Mouse (Mus musculus): Measurements from ENCODE around the gene Ccnl1.
A peak's percentile ranks its signal among the peaks of the same experiment; 100 is the strongest.

Ccnl1 gene

DNA sequence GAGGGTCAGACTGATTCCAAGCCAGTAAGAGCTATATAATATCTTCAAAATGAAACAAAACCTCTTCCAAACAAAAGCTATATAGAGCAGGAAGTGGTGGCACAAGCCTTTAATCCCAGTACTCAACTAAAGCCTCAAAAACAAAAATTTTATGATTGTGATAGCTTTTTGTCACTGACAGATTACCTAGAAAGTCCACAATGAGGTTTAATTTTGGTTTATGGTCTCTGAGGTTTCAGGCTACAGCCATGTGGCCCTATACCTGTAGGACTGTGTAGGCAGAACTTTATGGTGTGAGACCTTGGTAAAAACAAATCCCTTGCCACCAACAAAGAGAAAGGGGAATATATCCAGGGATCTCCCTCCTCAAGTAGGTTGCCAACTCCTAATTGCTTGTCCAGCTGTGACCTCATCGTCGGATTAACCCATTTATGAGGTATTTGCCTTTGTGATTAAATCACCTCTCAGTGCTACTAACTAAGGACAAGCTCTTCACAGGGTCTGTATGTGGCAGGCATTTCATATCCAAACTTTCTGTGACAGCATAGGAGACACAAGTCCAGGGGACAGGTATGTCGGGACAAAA lies 1.5 kb upstream of the Ccnl1 start:
- DNase-seq (ENCODE audit: low spot score), result no peak

DNA sequence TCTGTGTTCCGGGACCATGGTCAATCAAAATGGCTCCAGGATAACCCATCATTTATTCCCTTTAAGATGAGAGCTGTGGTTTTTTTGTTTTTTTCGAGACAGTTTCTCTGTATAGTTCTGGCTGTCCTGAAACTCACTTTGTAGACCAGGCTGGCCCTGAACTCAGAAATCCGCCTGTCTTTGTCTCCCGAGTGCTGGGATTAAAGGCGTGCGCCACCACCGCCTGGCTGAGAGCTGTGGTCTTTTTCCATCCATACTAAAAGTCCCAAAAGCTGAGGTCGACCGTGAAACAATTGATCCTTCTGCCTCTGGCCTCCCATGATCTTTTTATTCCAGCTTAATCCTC lies 764 bp upstream of the Ccnl1 start:
- peak; percentile 72 for DNase-seq (ENCODE audit: low spot score)

DNA sequence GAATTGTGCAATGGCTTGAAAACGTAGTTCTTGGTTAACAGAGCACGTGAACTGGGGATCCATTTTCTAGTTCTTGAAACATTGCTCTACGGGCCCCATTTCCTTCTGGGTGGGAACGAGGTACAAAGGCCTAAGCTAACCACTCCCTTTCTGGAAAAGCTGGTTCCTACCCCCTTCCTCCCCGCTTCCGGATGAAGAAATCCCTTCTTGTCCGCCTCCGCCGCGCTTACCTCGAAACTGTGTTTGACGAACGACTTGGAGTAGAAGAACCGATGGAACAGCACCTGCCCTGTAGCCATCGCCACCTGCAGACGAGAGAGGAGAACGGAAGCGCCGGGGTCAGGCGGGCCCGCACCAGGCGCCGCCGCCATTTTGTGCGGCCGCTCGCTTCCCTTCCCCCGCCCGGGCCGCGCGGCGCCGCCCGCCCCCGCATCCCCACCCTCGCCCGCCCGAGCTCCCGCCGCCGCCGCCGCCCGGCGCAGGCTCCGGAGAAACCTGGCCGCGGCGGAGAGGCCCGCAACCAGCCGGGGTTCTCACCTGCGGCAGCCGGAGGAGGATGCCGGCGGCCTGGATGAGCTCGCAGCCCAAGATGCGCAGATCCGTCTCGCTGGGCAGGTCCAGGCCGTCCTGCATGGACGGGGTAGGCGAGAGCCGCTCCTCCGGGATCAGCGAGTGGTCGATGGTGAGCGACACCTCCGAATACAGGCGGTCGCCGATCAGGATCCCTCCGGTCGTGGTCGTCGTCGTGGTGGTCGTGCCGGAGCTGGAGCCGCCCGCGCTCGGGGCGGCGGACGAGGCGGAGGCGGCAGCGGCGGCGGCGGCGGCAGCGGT lies 563 bp downstream of the Ccnl1 start:
- peak; percentile 76 for DNase-seq (ENCODE audit: low spot score)

DNA sequence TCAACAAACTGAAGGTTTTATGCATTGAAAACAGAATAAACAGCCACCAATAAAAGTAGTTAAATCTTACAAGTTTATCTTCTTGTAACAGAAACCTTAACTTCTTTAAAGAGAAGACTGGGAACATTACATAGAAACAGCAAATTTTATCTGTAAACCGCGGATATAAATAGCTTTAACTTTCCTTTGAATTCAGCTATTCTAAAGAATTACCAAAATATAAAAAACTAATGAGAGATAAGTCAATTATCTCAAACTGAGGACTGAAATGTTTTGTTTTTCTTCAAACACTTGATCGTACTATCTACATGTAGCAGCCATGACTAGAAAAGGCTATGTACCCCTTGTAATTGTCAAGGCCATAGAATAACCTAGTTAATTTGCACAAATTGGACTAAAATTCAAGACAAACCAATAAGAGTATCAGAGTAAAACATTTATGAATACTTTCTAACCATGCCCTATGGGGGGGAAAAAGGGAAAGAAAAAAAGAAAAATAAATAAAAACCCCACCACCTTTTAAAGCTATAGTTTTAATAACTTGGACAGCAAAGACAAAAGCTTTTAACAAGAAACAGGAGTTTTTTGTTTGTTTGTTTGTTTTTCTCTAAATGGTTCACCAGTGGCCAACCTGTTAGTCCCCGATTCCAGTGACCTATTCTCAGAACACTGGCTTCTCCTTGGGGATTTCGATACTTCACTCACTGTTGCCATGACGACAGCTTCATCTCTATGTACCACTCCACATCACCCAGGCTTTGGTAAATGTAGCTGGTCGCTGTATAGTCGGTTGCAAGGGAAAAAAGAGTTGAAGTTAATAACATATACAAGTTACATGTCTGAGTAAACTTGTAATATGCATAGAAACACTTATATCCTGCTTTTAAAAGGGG lies 3.3 kb downstream of the Ccnl1 start:
- DNase-seq (ENCODE audit: low spot score), result peak; percentile 74

DNA sequence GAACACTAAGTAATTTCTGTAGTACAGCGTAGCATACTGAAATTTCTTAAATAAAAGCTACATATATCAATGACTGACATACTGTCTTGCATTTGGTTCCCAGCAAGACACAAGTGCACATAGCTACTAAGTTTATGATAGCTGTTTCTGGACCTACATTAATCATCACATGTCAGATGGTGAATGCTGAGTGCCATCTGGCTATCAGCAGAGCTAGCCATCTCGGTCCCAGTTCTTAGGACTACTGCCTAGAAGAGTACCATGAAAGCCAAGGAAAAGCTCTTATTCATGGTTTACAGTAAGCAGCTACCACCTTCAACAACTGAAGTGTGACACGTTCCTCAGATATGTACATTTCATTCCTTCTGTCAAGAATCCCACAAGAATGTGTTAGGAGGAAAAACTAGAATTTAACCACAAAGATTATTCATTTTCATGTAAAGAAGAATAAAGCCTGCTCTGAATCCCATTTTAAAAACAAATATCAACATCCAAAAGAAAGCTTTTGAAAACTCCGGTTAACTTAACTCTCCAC lies 7.2 kb downstream of the Ccnl1 start:
- DNase-seq (ENCODE audit: low spot score), result no peak

DNA sequence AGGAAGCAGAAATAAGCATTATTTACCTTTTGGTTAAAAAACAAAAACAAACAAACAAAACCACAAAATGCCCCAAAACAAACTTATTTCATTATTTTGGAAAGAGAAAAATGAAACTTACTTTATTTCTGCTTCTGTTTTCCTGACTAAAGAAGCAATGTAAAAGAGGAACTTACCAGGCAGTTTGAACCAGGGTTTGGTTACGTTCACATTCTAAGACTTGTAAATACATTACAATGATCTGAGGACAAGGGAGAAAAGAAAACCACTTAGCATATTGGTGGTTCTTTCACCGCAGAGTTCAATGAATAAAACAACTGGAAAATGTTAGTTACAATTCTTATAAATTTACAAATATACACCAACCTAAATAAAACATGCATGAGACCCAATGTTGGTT lies 7.7 kb downstream of the Ccnl1 start:
- no peak for DNase-seq (ENCODE audit: low spot score)

DNA sequence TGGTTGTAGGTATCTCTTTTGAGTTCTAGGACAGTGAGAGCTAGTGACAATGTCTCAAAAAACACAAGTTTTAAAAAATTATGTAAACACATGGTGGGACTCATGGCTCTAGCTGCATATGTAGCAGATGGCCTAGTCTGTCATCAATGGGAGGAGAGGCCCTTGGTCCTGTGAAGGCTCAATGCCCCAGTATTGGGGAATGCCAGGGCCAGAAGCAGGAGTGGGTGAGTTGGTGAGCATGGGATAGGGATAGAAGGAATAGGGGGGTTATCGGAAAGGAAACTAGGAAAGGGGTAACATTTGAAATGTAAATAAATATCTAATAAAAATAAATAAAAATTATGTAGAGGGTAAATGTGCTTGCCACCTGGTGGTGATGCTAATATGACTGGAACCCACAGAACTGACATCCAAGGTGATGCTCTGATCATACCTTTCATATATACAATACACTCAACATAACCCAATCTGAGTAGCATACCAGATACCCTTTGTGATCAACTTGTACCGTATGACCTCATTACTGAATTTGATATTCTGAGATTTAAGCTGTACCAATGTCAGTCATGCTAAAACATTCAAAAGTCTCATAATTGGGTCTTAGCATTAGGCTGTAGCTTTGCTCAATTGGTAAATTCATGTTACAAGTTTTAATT lies 12.6 kb downstream of the Ccnl1 start:
- no peak for DNase-seq (ENCODE audit: low spot score)

DNA sequence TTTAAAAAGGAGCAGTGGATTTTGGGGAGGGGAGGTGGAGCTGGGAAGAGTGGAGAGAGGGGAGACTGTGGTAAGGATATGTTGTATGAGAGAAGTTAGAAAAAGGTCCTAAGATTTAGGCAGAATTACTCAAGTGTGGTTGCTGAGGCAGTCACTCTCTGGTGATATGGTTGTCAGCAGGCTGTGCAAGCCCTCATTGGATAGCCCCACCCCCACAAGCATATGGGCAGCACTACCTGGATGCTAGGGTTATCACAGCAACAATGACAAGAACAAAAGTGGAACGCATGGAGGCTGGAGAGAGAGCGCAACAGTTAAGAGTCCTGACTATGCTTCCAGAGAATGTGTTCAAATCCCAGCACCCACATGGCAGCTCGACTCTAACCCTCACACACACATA lies 13.3 kb downstream of the Ccnl1 start:
- no peak for DNase-seq (ENCODE audit: low spot score)

DNA sequence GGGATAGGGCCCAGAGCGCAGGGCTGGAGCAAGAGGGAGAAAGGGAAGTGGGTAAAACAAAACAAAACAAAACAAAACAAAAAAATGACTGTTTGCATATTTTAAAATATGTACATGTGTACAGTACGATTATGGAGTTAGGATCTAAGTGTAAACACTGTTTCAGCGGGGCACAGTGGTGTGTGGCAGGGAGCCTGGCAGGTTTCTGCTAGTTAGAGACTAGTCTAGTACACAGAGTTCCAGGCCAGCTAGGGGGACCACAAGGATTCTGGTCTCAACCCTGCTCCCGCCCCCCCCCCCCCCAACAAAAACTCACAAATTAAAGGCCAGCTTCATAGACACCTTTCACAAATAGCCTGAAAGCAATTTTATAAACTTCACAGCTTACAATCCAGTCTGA lies 14.6 kb downstream of the Ccnl1 start:
- DNase-seq (ENCODE audit: low spot score), result no peak

DNA sequence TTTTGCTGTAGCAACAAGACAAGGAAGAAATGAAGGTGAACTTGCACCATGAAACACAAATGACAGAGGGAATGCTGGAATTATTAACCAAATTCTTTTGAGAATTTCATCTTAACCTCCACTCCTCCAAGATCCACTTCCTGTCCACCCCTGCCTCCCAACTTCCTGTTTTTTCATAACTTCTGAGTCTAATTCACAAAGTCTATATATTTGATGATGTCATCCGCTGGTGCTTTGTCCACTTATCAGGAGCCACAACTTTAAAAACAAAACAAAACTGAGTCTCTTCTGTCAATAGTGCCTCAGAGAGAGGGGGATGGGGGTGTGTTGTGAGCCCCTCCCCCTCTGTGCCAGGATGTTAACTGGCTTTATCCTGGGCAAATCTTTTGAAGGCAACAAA lies 17.0 kb downstream of the Ccnl1 start:
- DNase-seq (ENCODE audit: low spot score), result no peak

DNA sequence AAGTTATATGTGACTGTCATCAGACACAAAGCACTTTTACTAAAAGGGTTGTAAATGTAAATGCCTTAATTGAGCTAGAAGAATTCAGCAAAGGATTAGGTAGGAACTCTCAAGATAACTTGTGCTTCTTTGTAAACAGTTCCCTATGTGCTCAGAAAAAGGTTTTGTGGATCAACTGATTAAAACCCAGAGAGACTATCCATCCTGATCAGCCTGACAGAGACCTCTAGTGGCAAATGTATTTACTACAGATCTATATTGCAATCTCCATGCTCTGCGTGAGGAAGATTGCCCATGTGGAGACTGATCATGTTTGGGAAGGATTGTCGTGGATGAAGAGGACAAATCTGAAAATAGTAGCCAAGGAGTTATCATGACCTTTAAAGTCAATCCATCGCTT lies 19.8 kb downstream of the Ccnl1 start:
- DNase-seq (ENCODE audit: low spot score), result peak; percentile 71

DNA sequence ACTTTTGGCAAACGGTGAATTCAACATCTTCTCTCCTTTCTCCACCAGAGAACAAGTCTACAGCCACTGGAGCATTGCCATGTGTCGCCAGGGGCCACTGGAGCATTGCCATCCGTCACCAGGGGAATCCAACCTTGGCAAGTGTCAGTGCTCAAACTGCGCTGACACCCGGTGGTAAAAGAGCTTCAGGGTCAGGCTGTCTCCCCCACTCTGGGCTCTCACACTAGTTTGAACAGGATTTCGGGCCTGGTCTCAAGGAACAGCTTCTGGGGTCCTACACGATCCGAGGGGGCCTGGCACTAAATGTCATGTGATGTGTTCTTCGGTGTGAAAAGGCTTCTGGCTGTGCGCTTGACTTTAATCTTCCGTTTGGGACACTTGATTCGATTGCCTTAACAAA lies 21.7 kb downstream of the Ccnl1 start:
- no peak for DNase-seq (ENCODE audit: low spot score)

DNA sequence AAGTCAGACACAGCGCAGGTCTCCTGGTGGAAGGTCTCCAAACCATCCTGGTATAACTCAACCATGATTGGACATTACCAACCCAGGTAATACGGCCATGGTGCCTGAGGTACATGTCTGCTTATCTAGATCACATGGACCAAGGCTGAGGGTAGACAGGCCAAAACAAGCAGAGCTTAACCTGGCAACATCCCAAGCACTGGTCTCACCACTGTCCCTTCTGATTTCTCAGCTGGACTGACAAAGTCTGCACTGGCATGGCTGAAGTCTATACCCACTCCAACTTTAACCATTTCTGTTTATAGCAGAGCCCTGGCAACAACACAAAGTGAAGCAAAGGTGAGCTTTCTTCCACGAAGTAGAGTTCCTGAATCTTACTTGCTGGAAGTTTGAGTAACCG lies 22.9 kb downstream of the Ccnl1 start:
- DNase-seq (ENCODE audit: low spot score), result no peak

DNA sequence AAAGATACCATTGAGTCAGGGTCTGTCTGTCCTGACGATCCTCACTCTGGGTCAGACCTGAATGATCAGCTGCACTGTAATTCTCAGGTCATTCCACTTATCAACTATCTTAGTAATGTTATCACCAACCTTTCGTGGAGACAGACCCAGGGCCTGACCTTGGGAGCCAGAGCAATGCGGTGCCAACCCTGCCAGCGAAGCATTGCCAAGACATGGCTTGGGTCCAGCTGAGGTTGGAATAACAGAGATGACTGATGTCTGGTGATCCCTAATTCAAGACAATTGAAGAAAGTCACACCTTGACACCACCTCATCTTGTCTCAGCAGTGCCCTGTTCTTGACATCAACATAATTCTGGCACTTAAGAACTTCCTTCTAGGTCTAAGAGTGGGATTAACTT lies 24.3 kb downstream of the Ccnl1 start:
- no peak for DNase-seq (ENCODE audit: low spot score)

DNA sequence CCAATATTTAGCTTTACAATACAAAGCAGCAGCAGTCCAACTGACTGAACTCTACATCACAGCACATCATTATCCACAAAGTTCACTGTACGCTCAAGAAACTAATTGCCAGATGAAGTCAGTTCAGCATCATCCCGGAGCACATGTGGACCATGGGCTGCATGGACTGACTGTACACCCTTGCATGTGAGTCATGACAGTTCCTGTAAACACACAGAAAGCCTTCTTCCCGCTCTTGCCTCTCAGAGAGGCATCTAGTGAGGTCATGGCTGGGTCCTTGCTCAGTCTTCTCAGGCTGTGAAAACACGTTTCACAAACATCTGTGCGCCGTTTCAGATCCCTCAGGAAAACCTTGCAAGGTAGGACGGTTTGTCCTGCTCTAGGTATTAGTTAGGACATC lies 26.5 kb downstream of the Ccnl1 start:
- no peak for DNase-seq (ENCODE audit: low spot score)

DNA sequence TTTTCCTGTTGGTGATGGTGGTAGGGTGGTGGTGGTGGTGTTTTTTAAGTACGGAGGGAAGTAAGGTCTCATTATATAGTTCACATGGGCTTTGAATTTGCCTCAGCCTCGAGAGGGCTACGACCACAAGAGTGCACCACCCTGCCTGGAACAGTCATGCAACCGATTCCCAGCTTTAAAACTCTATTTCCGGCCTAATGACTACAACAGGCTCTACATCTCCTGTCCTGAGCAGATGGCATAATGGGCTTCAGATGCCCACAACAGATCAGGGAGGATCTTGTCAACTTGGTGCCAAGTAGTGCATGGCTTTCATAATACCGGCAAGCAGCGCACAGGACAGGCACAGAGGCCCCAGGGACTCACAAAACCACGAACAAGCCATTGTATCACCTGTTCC lies 27.4 kb downstream of the Ccnl1 start:
- no peak for DNase-seq (ENCODE audit: low spot score)

DNA sequence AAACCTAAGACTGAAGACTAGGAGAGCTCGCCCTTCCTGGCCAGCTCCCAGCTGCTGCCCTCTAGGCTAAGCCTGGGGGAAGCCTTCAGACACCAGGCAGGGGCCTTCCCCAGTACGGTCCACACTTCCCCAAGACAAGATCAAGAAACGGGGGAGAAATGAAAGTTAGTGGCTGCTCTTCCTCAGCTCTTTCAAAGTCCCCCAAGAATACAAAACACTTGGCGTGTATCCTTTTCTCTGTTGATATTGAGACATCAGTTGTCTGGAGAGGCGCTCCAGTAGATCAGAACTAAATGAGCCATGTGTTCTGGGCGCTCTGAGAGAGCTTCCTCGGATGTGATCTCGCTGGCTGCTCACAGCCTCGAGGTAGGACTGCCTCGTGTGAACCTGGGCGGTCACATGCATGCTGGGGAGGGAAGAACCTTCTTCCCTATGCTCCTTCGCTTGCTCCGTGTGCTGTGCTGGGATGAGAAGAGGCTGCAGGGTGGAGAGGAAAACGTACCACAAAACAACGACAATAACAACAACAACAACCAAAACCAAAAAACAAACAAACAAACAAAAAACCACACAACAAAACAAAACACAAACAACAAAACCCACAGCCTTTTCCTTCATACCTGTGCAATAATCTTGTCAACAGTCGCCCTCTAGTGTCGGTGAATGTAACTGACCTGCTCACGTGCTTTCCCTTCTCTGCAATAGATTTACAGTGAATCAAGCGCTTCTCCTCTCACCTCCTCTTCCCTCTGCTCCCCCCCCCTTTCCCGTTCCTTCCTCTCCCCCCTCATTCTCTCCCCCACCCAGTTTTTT lies 28.0 kb downstream of the Ccnl1 start:
- DNase-seq (ENCODE audit: low spot score), result peak; percentile 91

DNA sequence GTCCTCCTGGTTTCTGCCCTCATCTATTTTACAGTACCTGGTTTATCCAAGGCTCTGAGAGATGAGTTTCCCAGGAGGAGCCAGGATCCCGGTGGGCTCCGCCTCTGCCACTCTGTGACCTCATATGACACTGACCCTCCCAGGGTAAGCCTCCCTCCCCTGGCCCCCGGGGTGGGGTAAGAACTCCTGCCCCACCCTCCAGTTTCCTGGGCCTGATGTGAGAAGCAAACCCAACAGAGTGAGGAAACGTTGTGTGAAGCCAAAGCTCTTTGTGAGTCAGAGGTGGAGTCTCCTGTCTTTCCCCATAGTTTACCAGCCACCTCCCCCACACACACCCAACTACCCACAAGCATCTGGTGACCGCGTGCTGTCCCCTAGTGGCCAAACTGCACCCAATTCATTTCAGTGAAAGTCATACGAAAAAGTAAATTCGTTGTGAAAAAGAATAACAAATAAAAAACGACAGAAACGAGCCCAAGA lies 28.7 kb downstream of the Ccnl1 start:
- peak; percentile 92 for DNase-seq (ENCODE audit: low spot score)

DNA sequence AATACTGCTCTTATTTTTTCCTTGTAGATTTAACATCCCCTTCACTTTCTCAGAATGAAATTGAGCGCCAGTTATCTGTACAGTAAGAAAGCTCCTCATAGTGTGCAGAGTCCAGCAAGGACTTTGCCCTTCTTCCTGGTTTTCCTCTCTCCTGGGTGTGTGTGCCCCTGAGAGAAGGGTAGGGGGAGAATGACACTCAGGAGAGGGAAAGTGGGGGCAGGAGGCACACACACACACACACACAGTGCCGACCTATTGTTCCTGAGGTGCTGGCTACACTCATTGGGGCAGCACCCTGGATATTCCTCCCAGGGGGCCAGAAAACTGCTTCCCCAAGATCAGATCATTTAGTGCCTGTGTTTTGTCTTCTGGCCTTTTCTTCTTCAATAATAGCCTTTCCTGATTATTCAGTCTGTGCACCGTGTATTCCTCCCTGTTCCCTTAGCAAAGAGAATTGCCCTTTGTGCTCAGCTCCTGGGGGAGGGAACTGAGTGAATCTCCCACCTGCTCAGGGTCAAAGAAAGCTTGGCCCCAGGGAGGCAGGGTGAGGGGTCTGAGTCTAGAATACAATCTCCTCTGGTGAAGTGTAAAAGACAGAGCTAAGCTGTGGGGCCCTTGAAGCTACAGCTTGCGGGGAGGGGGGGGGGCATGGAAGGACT lies 29.3 kb downstream of the Ccnl1 start:
- DNase-seq (ENCODE audit: low spot score), result peak; percentile 71

DNA sequence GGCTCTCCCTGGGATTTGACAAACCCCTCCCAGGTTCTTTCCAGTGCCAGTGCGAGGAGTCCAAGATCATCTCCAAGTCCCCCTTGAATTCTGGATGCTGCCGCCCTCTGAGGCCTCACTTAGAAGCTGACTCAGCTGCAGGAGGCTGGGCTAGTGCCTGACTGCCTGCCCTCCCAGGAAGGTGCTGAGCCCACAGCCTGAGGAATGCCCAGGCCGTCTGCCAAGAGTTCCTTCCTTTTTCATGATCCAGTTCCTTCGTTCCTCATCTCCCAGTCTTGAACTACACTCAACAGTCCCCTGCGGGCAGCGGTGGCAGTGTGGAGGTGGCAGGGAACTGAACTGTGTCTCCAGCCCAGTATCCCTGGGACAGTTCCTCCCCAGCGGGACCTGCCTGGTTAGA lies 30.4 kb downstream of the Ccnl1 start:
- no peak for DNase-seq (ENCODE audit: low spot score)

DNA sequence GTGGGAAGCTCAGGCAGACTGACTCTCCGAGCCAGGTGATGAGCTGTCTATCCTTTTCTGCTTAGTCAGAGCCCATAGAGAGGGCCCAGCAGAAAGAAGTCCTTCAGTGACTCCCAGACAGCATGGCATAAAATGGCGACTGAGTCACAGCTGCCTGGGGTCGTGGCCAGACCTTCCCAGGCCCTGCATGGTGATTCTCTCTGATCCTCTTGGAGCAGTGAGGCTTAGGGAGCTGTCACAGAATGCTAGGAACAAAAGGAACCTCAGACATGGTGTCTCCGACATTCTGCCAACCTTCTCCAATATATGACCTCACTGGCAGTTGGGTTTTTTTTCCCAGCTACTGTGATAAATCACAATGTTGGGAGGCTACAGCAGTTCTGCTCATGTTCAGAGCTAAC lies 30.9 kb downstream of the Ccnl1 start:
- no peak for DNase-seq (ENCODE audit: low spot score)
